Comparison of ENCODE assay signal across 8 mouse cellular contexts in genomic region chr7:29000651-29001605, GRCm38 (mm10). TPM values are rescaled to one million over a fixed set of nuclear protein-coding genes. Genes with fewer than 3 reads are reported as not detected.
A peak's percentile ranks its signal among the peaks of the same experiment; 100 is the strongest.
DNase-seq lines count a peak whose midpoint lies in the region; ATAC-seq lines count a peak whose summit lies in the region.

No protein-coding gene starts in this region.

- peak overlapping the region; percentile 53 for H3K27ac ChIP-seq in liver, embryonic 11.5 days (ENCODE audit: low read depth, low read length)

- 6% methylated on average over 43 of the region's 43 CpGs for WGBS in liver, embryonic 11.5 days

- peaks cover 14% of the 10 kb centered on the region for H3K4me1 ChIP-seq in liver, embryonic 11.5 days (replicated peaks; ENCODE audit: control insufficient read depth, insufficient read depth, low read length)

- H3K4me2 ChIP-seq in liver, embryonic 11.5 days, result peak overlapping the region; percentile 77

- no peaks in the 10 kb centered on the region for H3K27me3 ChIP-seq in liver, embryonic 11.5 days (replicated peaks; ENCODE audit: control insufficient read depth, insufficient read depth, low read length)
- H3K27me3 ChIP-seq in splenic B cell, adult 2 months (ENCODE audit: control insufficient read depth, insufficient read depth, low read length, poor library complexity, severe bottlenecking), result no peaks in the 10 kb centered on the region

- peak overlapping the region; percentile 52 for H3K9ac ChIP-seq in liver, embryonic 11.5 days (ENCODE audit: low read depth, low read length)

- peak; percentile 84 for ATAC-seq in inflammation-experienced regulatory T-cells, adult 6 months
- peak; percentile 94 for ATAC-seq in liver, embryonic 11.5 days (replicated peaks; ENCODE audit: low FRiP score)
- peak; percentile 80 for ATAC-seq in monocyte, adult 5-6 weeks (replicated peaks; ENCODE audit: insufficient number of reproducible peaks, low FRiP score, low TSS enrichment, poor library complexity, severe bottlenecking)

- peak overlapping the region; percentile 44 for H3K4me3 ChIP-seq in liver, embryonic 11.5 days (ENCODE audit: low read depth, low read length)

- no peaks in the 10 kb centered on the region for H3K9me3 ChIP-seq in liver, embryonic 11.5 days (ENCODE audit: control insufficient read depth, low read length)

- intact Hi-C loops in gastrocnemius, postnatal 14 days (cut with DNase I; ENCODE audit: low total_unique reads), result no loop called here

- peak; percentile 68 for DNase-seq in T-cell, adult 2 months (ENCODE audit: low spot score)
- peak; percentile 82 for DNase-seq in c-Kit-positive CD71-positive TER-119-positive erythroid progenitor cells, embryonic 14.5 days (ENCODE audit: low spot score)
- peak; percentile 65 for DNase-seq in gastrocnemius, postnatal 14 days
- peak; percentile 94 for DNase-seq in liver, embryonic 11.5 days (ENCODE audit: low spot score)
- DNase-seq in splenic B cell, adult 2 months (ENCODE audit: low read depth, low spot score), result peak; percentile 91
- no peak for DNase-seq in layer of hippocampus, postnatal 25 days (ENCODE audit: extremely low spot score in 1 of 2, low spot score in 1 of 2)

- no peaks in the 10 kb centered on the region for H3K36me3 ChIP-seq in liver, embryonic 11.5 days (ENCODE audit: control insufficient read depth, insufficient read depth, low read length)
- peaks cover 22% of the 10 kb centered on the region for H3K36me3 ChIP-seq in splenic B cell, adult 2 months (ENCODE audit: control insufficient read depth, insufficient read depth, low read length, poor library complexity, severe bottlenecking)

RNA-seq across cellular contexts. Expression of gene Map4k1, which starts 19.1 kb away (rescaled TPM):
- 1 to 10 TPM in 1 of 2 experiments, under 1 TPM in 1; 0.71 to 1.2 TPM for total RNA-seq in gastrocnemius, postnatal 14 days (2021)
- polyA plus RNA-seq in inflammation-experienced regulatory T-cells, adult 6 months (2017; shearing (Covaris generic)), result 100 to 1,000 TPM in 2 of 3 experiments, 10 to 100 TPM in 1; 98.7 to 130 (median 111) TPM
- polyA plus RNA-seq in liver, embryonic 11.5 days (2014; fragmentation: Nextera tagmentation; extraction: Ambion mirVana), result 50.7 and 53.2 TPM in 2 replicates
- total RNA-seq in monocyte, adult 5-6 weeks (2017), result 31.9 to 70.2 TPM (median 54.1 TPM) in 3 replicates
- 1 to 10 TPM; 2.1 to 2.4 TPM for total RNA-seq in layer of hippocampus, postnatal 25 days (2021)

RNA-seq across cellular contexts. Expression of gene Eif3k, which starts 19.3 kb away (rescaled TPM):
- total RNA-seq in gastrocnemius, postnatal 14 days (2021), result 100 to 1,000 TPM; 142 to 147 TPM
- polyA plus RNA-seq in inflammation-experienced regulatory T-cells, adult 6 months (2017; shearing (Covaris generic)), result 100 to 1,000 TPM; 441 to 670 (median 588) TPM
- polyA plus RNA-seq in liver, embryonic 11.5 days (2014; fragmentation: Nextera tagmentation; extraction: Ambion mirVana), result 421 and 425 TPM in 2 replicates
- total RNA-seq in monocyte, adult 5-6 weeks (2017), result 285 to 328 TPM (median 291 TPM) in 3 replicates
- 100 to 1,000 TPM; 179 to 185 TPM for total RNA-seq in layer of hippocampus, postnatal 25 days (2021)

RNA-seq across cellular contexts. Expression of gene Actn4, which starts 38.8 kb away (rescaled TPM):
- total RNA-seq in gastrocnemius, postnatal 14 days (2021), result 10 to 100 TPM; 68.1 to 85.9 TPM
- polyA plus RNA-seq in inflammation-experienced regulatory T-cells, adult 6 months (2017; shearing (Covaris generic)), result 100 to 1,000 TPM in 1 of 3 experiments, 10 to 100 TPM in 2; 74.2 to 145 (median 93.4) TPM
- 191 and 209 TPM in 2 replicates for polyA plus RNA-seq in liver, embryonic 11.5 days (2014; fragmentation: Nextera tagmentation; extraction: Ambion mirVana)
- total RNA-seq in monocyte, adult 5-6 weeks (2017), result 25.4 to 66.0 TPM (median 36.9 TPM) in 3 replicates
- 100 to 1,000 TPM; 124 to 129 TPM for total RNA-seq in layer of hippocampus, postnatal 25 days (2021)

Comparison
In these comparisons a context has a peak if more than half of its experiments do, and no peak if none do; other contexts are left out.
1. DNase-seq: peak in T-cell, adult 2 months (single experiment), c-Kit-positive CD71-positive TER-119-positive erythroid progenitor cells, embryonic 14.5 days (single experiment), gastrocnemius, postnatal 14 days (single experiment), liver, embryonic 11.5 days (single experiment) and splenic B cell, adult 2 months (single experiment); none in layer of hippocampus, postnatal 25 days (0 of 2).
2. Peak in every context shown above with its lines, with median percentiles within 50 percentile points of each other: ATAC-seq.